Mouse (Mus musculus): ENCODE results near the gene Nodal. TPM values are rescaled to one million over a fixed set of nuclear protein-coding genes. Genes with fewer than 3 reads are reported as not detected.

Gene Nodal
- total and polyA plus RNA-seq, 2 experiments = 0.06 to 0.18 TPM

GRCm38 (mm10) chr10:61474344-61474743, 56.6 kb downstream of the Nodal start:
- no peak for DNase-seq (ENCODE audit: extremely low read depth, low read depth, low spot score)
- Histone ChIP-seq H3K79me2 (ENCODE audit: control insufficient read depth, insufficient read depth, low read length) (peaks cover 6% of the 10 kb centered on the region; the same call in 1 of the 2 replicates), H3K4me1 (ENCODE audit: control insufficient read depth, insufficient read depth, low read length) (0 out of 2 replicates have a peak, but pooled peaks cover 4% of the 10 kb centered on the region), H3K4me3 (ENCODE audit: insufficient read depth, low read depth, low read length) (no peak overlapping the region), H3K27me3 (ENCODE audit: control insufficient read depth, insufficient read depth, low read length) (no peaks in the 10 kb centered on the region), H3K27ac (replicated peaks; ENCODE audit: insufficient read depth, low read depth, low read length) (no peak overlapping the region), H3K36me3 (ENCODE audit: control insufficient read depth, insufficient read depth, low read length) (no peaks in the 10 kb centered on the region), H3K9ac (ENCODE audit: low read depth, low read length) (no peak overlapping the region)
- no peak for TF ChIP-seq POLR2A (IDR thresholded peaks at IDR 0.05; ENCODE audit: extremely low read depth, insufficient read depth, low read length)
- no peak for TF ChIP-seq CTCF (IDR thresholded peaks at IDR 0.05; ENCODE audit: low read depth, low read length)
- WGBS = 69% methylated on average over 1 of the region's 1 CpGs

Other genes starting within 250 kb of the Nodal start
- not detected in 2 replicates for gene Tbata, start 246.0 kb upstream of the Nodal start, total RNA-seq (2014; rRNA removed)
- gene Tbata, start 246.0 kb upstream of the Nodal start, polyA plus RNA-seq (2012; rRNA removed) = not detected in 2 replicates
- 0.55 and 0.60 TPM in 2 replicates for gene Adamts14, start 144.5 kb upstream of the Nodal start, total RNA-seq (2014; rRNA removed)
- gene Adamts14, start 144.5 kb upstream of the Nodal start, polyA plus RNA-seq (2012; rRNA removed) = 0.61 and 0.73 TPM in 2 replicates
- 0.27 and 0.28 TPM in 2 replicates for gene Prf1, start 120.1 kb upstream of the Nodal start, total RNA-seq (2014; rRNA removed)
- 0.18 and 0.26 TPM in 2 replicates for gene Prf1, start 120.1 kb upstream of the Nodal start, polyA plus RNA-seq (2012; rRNA removed)
- 7.5 and 8.0 TPM in 2 replicates for gene Pald1, start 34.4 kb upstream of the Nodal start, total RNA-seq (2014; rRNA removed)
- 6.6 and 8.1 TPM in 2 replicates for gene Pald1, start 34.4 kb upstream of the Nodal start, polyA plus RNA-seq (2012; rRNA removed)
- 28.2 and 51.6 TPM in 2 replicates for gene Eif4ebp2, start 34.7 kb downstream of the Nodal start, total RNA-seq (2014; rRNA removed)
- gene Eif4ebp2, start 34.7 kb downstream of the Nodal start, polyA plus RNA-seq (2012; rRNA removed) = 117 and 136 TPM in 2 replicates
- gene Lrrc20, start 57.8 kb downstream of the Nodal start, total RNA-seq (2014; rRNA removed) = 2.3 and 2.4 TPM in 2 replicates
- 4.8 and 5.4 TPM in 2 replicates for gene Lrrc20, start 57.8 kb downstream of the Nodal start, polyA plus RNA-seq (2012; rRNA removed)
- not detected in 2 replicates for gene Npffr1, start 177.5 kb downstream of the Nodal start, total RNA-seq (2014; rRNA removed)
- gene Npffr1, start 177.5 kb downstream of the Nodal start, polyA plus RNA-seq (2012; rRNA removed) = not detected in 2 replicates
- gene Ppa1, start 230.6 kb downstream of the Nodal start, total RNA-seq (2014; rRNA removed) = 279 and 331 TPM in 2 replicates
- 92.3 and 126 TPM in 2 replicates for gene Ppa1, start 230.6 kb downstream of the Nodal start, polyA plus RNA-seq (2012; rRNA removed)

Measured in liver, adult 2 months (tissue).